Mouse (Mus musculus) MEL (cell line): ENCODE measurements around the gene Crk. TPM values are rescaled to one million over a fixed set of nuclear protein-coding genes. Genes with fewer than 3 reads are reported as not detected.
"Not testable (repeated sequence)": the region's sequence is repeated elsewhere in the genome, so short reads cannot be mapped to it uniquely, and the experiment has no call there.

Experiments used
- DNase-seq: peaks from one replicate; pipeline ENCODE4 v3.0.0; 2011; ENCODE audit warnings: low read depth, low spot score
- H3K27ac ChIP-seq: 2 replicates; pipeline ENCODE4 v1.5.1; 2012; ENCODE audit warnings: low read depth, mild to moderate bottlenecking, control low read depth, low read length, moderate library complexity; ENCODE audit not compliant: control insufficient read depth
- H3K27me3 ChIP-seq, 2 experiments: fragments of 150-350 bp in 1 of 2; sonication (generic) in 1 of 2; 2 replicates each; pipeline ENCODE4 v1.6.1; 2012; ENCODE audit warnings: low read length in 2 of 2, mild to moderate bottlenecking in 2 of 2, improper control_type of control experiment in 1 of 2, moderate library complexity in 1 of 2; ENCODE audit not compliant: insufficient read depth in 2 of 2, control insufficient read depth in 1 of 2
- H3K36me3 ChIP-seq, 2 experiments: 2 replicates each; pipeline ENCODE4 v1.6.1; 2012 to 2014; ENCODE audit warnings: low read length in 2 of 2, improper control_type of control experiment in 1 of 2, inconsistent platforms in 1 of 2, mild to moderate bottlenecking in 1 of 2; ENCODE audit not compliant: insufficient read depth in 2 of 2, control insufficient read depth in 1 of 2
- H3K4me1 ChIP-seq, 2 experiments: fragments of 150-350 bp in 1 of 2; sonication (generic) in 1 of 2; 2 replicates each; pipeline ENCODE4 v1.6.1; 2012; ENCODE audit warnings: low read length in 2 of 2, improper control_type of control experiment in 1 of 2, mild to moderate bottlenecking in 1 of 2; ENCODE audit not compliant: insufficient read depth in 2 of 2, control insufficient read depth in 1 of 2
- H3K4me3 ChIP-seq, 2 experiments: fragments of 150-350 bp in 1 of 2; sonication (generic) in 1 of 2; 2 replicates each; pipeline ENCODE4 v1.5.1; 2012; ENCODE audit warnings: low read depth in 2 of 2, low read length in 2 of 2, mild to moderate bottlenecking in 2 of 2, moderate library complexity in 2 of 2, control low read depth in 1 of 2, improper control_type of control experiment in 1 of 2; ENCODE audit not compliant: control insufficient read depth in 1 of 2, insufficient read depth in 1 of 2
- H3K79me2 ChIP-seq: 2 replicates; pipeline ENCODE4 v1.6.1; 2012; ENCODE audit warnings: mild to moderate bottlenecking, low read length, moderate library complexity; ENCODE audit not compliant: control insufficient read depth, poor library complexity, insufficient read depth
- H3K9ac ChIP-seq: 2 replicates; pipeline ENCODE4 v1.6.1; 2012; ENCODE audit warnings: low read depth, mild to moderate bottlenecking, control low read depth, low read length, moderate library complexity; ENCODE audit not compliant: control insufficient read depth, poor library complexity, severe bottlenecking
- H3K9me3 ChIP-seq: fragments of 150-350 bp; sonication (generic); replicated peaks from 2 replicates; pipeline ENCODE4 v1.6.1; 2012; ENCODE audit warnings: mild to moderate bottlenecking, low read length, improper control_type of control experiment, moderate library complexity; ENCODE audit not compliant: insufficient read depth
- BHLHE40 ChIP-seq: IDR thresholded peaks from 2 replicates; pipeline ENCODE4 v1.6.1; 2012; ENCODE audit warnings: low read depth, mild to moderate bottlenecking, inconsistent platforms, low read length, improper control_type of control experiment, borderline replicate concordance
- CHD1 ChIP-seq: IDR thresholded peaks from 2 replicates; pipeline ENCODE4 v1.6.1; 2012; ENCODE audit warnings: low read depth, mild to moderate bottlenecking, inconsistent platforms, low read length, improper control_type of control experiment
- CHD2 ChIP-seq: IDR thresholded peaks from 2 replicates; pipeline ENCODE4 v1.6.1; 2011; ENCODE audit warnings: low read length, improper control_type of control experiment
- EP300 ChIP-seq, 2 experiments: IDR thresholded peaks; 2 replicates each; pipeline ENCODE4 v1.6.1; 2011; ENCODE audit warnings: improper control_type of control experiment in 2 of 2, low read length in 2 of 2, low read depth in 1 of 2, mild to moderate bottlenecking in 1 of 2
- ETS1 ChIP-seq: IDR thresholded peaks from 2 replicates; pipeline ENCODE4 v1.6.1; 2012; ENCODE audit warnings: low read depth, mild to moderate bottlenecking, inconsistent platforms, low read length, improper control_type of control experiment, moderate library complexity
- GABPA ChIP-seq: IDR thresholded peaks from 2 replicates; pipeline ENCODE4 v1.6.1; 2012; ENCODE audit warnings: low read depth, mild to moderate bottlenecking, inconsistent platforms, low read length, improper control_type of control experiment, moderate library complexity
- HCFC1 ChIP-seq: IDR thresholded peaks from 2 replicates; pipeline ENCODE4 v1.6.1; 2012; ENCODE audit warnings: low read depth, mild to moderate bottlenecking, inconsistent platforms, low read length, improper control_type of control experiment, moderate library complexity
- JUND ChIP-seq: IDR thresholded peaks from 2 replicates; pipeline ENCODE4 v1.6.1; 2011; ENCODE audit warnings: low read depth, mild to moderate bottlenecking, improper control_type of control experiment, low read length
- KAT2A ChIP-seq: conservative IDR thresholded peaks from 2 replicates; pipeline ENCODE4 v1.6.1; 2012; ENCODE audit warnings: low read depth, low read length, improper control_type of control experiment, inconsistent platforms
- MAX ChIP-seq: IDR thresholded peaks from 2 replicates; pipeline ENCODE4 v1.6.1; 2011; ENCODE audit warnings: low read length, improper control_type of control experiment
- MAZ ChIP-seq: IDR thresholded peaks from 2 replicates; pipeline ENCODE4 v1.6.1; 2012; ENCODE audit warnings: low read depth, mild to moderate bottlenecking, inconsistent platforms, low read length, improper control_type of control experiment
- MEF2A ChIP-seq: IDR thresholded peaks from 2 replicates; pipeline ENCODE4 v1.6.1; 2014; ENCODE audit warnings: low read depth, mild to moderate bottlenecking, inconsistent platforms, low read length, improper control_type of control experiment; ENCODE audit not compliant: poor library complexity, insufficient replicate concordance, severe bottlenecking; ENCODE audit errors: extremely low read depth
- MXI1 ChIP-seq: IDR thresholded peaks from 2 replicates; pipeline ENCODE4 v1.6.1; 2011; ENCODE audit warnings: mild to moderate bottlenecking, low read depth, low read length, improper control_type of control experiment
- POLR2A ChIP-seq, 2 experiments: IDR thresholded peaks; 2 replicates each; pipeline ENCODE4 v1.6.1; 2011 to 2012; ENCODE audit warnings: low read length in 2 of 2, mild to moderate bottlenecking in 2 of 2, control low read depth in 1 of 2, improper control_type of control experiment in 1 of 2, low read depth in 1 of 2, moderate library complexity in 1 of 2; ENCODE audit not compliant: control insufficient read depth in 1 of 2, insufficient read depth in 1 of 2, poor library complexity in 1 of 2
- POLR2AphosphoS2 ChIP-seq: IDR thresholded peaks from 2 replicates; pipeline ENCODE4 v1.6.1; 2011; ENCODE audit warnings: low read length, improper control_type of control experiment
- POLR2AphosphoS5 ChIP-seq: IDR thresholded peaks from 2 replicates; pipeline ENCODE4 v1.6.1; 2012; ENCODE audit warnings: low read depth, borderline replicate concordance, mild to moderate bottlenecking, inconsistent platforms, low read length, moderate library complexity, mixed read lengths
- RAD21 ChIP-seq: IDR thresholded peaks from 2 replicates; pipeline ENCODE4 v1.6.1; 2011; ENCODE audit warnings: mild to moderate bottlenecking, low read depth, low read length, improper control_type of control experiment
- TBP ChIP-seq: IDR thresholded peaks from 2 replicates; pipeline ENCODE4 v1.8.0; 2011; ENCODE audit warnings: low read depth, low read length, improper control_type of control experiment
- TCF12 ChIP-seq: IDR thresholded peaks from 2 replicates; pipeline ENCODE4 v1.6.1; 2014; ENCODE audit warnings: low read depth, mild to moderate bottlenecking, inconsistent platforms, low read length, improper control_type of control experiment, moderate library complexity
- USF2 ChIP-seq, 2 experiments: IDR thresholded peaks; 2 replicates each; pipeline ENCODE4 v1.6.1; 2011 to 2012; ENCODE audit warnings: improper control_type of control experiment in 2 of 2, low read length in 2 of 2, borderline replicate concordance in 1 of 2, inconsistent platforms in 1 of 2, low read depth in 1 of 2, mild to moderate bottlenecking in 1 of 2; ENCODE audit not compliant: insufficient read depth in 1 of 2
- ZC3H11A ChIP-seq: IDR thresholded peaks from 2 replicates; pipeline ENCODE4 v1.6.1; 2012; ENCODE audit warnings: low read depth, mild to moderate bottlenecking, inconsistent platforms, low read length, improper control_type of control experiment
- ZMIZ1 ChIP-seq: IDR thresholded peaks from 2 replicates; pipeline ENCODE4 v1.6.1; 2012; ENCODE audit warnings: low read depth, mild to moderate bottlenecking, inconsistent platforms, low read length, improper control_type of control experiment, moderate library complexity
- ZNF384 ChIP-seq: IDR thresholded peaks from 2 replicates; pipeline ENCODE4 v1.6.1; 2012; ENCODE audit warnings: low read depth, mild to moderate bottlenecking, inconsistent platforms, low read length, improper control_type of control experiment
- polyA plus RNA-seq, 2 experiments: library from polyadenylated mRNA; stranded (reverse) in 1 of 2; unstranded in 1 of 2; fragments of >175 nt in 1 of 2; fragments of >200 nt in 1 of 2; gene quantifications; 2 replicates each; pipeline versions ENCODE4 v1.2.1 to v1.2.4; 2012; ENCODE audit warnings: low replicate concordance in 2 of 2, low read depth in 1 of 2; ENCODE audit not compliant: insufficient read length in 2 of 2, insufficient read depth in 1 of 2, missing spikeins in 1 of 2
- total RNA-seq: library from RNA; depleted of rRNA; stranded (reverse); fragments of 300-350 nt; gene quantifications from 2 replicates; pipeline ENCODE4 v1.2.3, GENCODE M21; 2012

Gene Crk
- total and polyA plus RNA-seq, 3 experiments: 33.8 to 68.0 (median 66.2) TPM

GRCm38 (mm10) chr11:75727168-75727567 lies 48.1 kb downstream of the Crk start:
- Histone ChIP-seq H3K4me3 (no peak overlapping the region), H3K9me3 (no peaks in the 10 kb centered on the region), H3K36me3 (peaks cover 0 to 3% of the 10 kb centered on the region in 2 experiments; a peak in 2 of 4 replicates), H3K79me2 (no peaks in the 10 kb centered on the region), H3K4me1 (peaks cover 2 to 11% of the 10 kb centered on the region in 2 experiments), H3K27ac (no peak overlapping the region), H3K27me3 (no peaks in the 10 kb centered on the region)
- peak; percentile 58 for DNase-seq
- TF ChIP-seq ZNF384: no peak
- TF ChIP-seq ZMIZ1: no peak
- no peak for TF ChIP-seq POLR2A (IDR thresholded peaks at IDR 0.05; ENCODE audit: control insufficient read depth in 1 of 2, insufficient read depth in 1 of 2, low read depth in 1 of 2, low read length in 2 of 2, poor library complexity in 1 of 2)
- TF ChIP-seq MXI1: no peak
- no peak for TF ChIP-seq TCF12
- TF ChIP-seq USF2 (IDR thresholded peaks at IDR 0.05; ENCODE audit: borderline replicate concordance in 1 of 2, insufficient read depth in 1 of 2, low read depth in 1 of 2, low read length in 2 of 2): no peak
- TF ChIP-seq MAZ: no peak
- TF ChIP-seq EP300 (IDR thresholded peaks at IDR 0.05; ENCODE audit: low read depth in 1 of 2, low read length in 2 of 2): peak in 1 of 2 experiments; percentile 50; a peak in 1 of 4 replicates
- TF ChIP-seq, all 39 proteins: peak for 1
- H3K9ac ChIP-seq: no peak overlapping the region

GRCm38 (mm10) chr11:75727659-75728058 lies 48.6 kb downstream of the Crk start:
- not testable (repeated sequence) for DNase-seq, H3K27ac ChIP-seq

GRCm38 (mm10) chr11:75732434-75733226 lies 53.6 kb downstream of the Crk start, which contains the start of gene Ywhae:
Ywhae (plus strand) TSS chr11:75732869.
- DNase-seq: peak; percentile 98
- peak; percentile 38; the same call in 1 of the 2 replicates for TF ChIP-seq BHLHE40
- no peak for TF ChIP-seq CHD2
- TF ChIP-seq JUND: no peak
- TF ChIP-seq RAD21: no peak
- peak; percentile 71 for TF ChIP-seq TCF12
- peak; percentile 62 for TF ChIP-seq ETS1
- no peak for TF ChIP-seq MEF2A
- TF ChIP-seq MAX: peak; percentile 89
- TF ChIP-seq TBP: peak; percentile 71
- TF ChIP-seq ZC3H11A: peak; percentile 59
- peak; percentile 53; the same call in 1 of the 2 replicates for TF ChIP-seq GABPA
- TF ChIP-seq CHD1: no peak; the same call in 1 of the 2 replicates
- peak; percentile 95 for TF ChIP-seq POLR2AphosphoS2
- peak; percentile 94 for TF ChIP-seq MXI1
- peak; percentile 85 for TF ChIP-seq HCFC1
- TF ChIP-seq ZMIZ1: peak; percentile 96
- TF ChIP-seq POLR2AphosphoS5: no peak
- peak; percentile 98 for TF ChIP-seq MAZ
- TF ChIP-seq ZNF384: no peak
- peak; percentile 67 for TF ChIP-seq KAT2A

More at GRCm38 (mm10) chr11:75727659-75728058, 48.6 kb downstream of the Crk start:
- not testable (repeated sequence) for H3K9me3 ChIP-seq, H3K27me3 ChIP-seq, H3K9ac ChIP-seq, H3K4me3 ChIP-seq, H3K79me2 ChIP-seq, H3K36me3 ChIP-seq
- H3K4me1 ChIP-seq: peaks cover 3 to 13% of the 10 kb centered on the region in 2 experiments

More at GRCm38 (mm10) chr11:75732434-75733226, 53.6 kb downstream of the Crk start, which contains the start of gene Ywhae:
- Histone ChIP-seq H3K9ac (peak within 1 kb of the TSS; percentile 96), H3K27me3 (no peaks in the 10 kb centered on the region), H3K4me1 (peaks cover 11 to 27% of the 10 kb centered on the region in 2 experiments), H3K4me3 (peak within 1 kb of the TSS; percentile 80 to 96), H3K9me3 (no peaks in the 10 kb centered on the region), H3K79me2 (peaks cover 45% of the 10 kb centered on the region), H3K27ac (peak within 1 kb of the TSS; percentile 86), H3K36me3 (peaks cover 9 to 36% of the 10 kb centered on the region in 2 experiments)
